Mouse (Mus musculus) gastrocnemius, postnatal 36 days (tissue): ENCODE measurements at regions not wholly inside any gene's neighbourhood (a gene's known extent, or its start where the extent isn't known, plus 50 kb on each side); places are given as distances from the start of the nearest gene placed in this dataset.
"Not testable (repeated sequence)": the region's sequence is repeated elsewhere in the genome, so short reads cannot be mapped to it uniquely, and the experiment has no call there.

Experiments used
- DNase-seq, 2 experiments: peaks; one replicate each; pipeline ENCODE4 v3.0.0; 2022
- intact Hi-C: fragments of 180-260 bp; cut with DNase I; formaldehyde crosslinking; loops from one replicate; pipeline ENCODE4 v1.15.1; 2025

- DNase-seq = no peak
- intact Hi-C loops = no loop called here
Measured at GRCm38 (mm10) chr3:57957352-57957751, 109.5 kb upstream of the Pfn2 start.

GRCm38 (mm10) chr3:57963965-57964364 is 116.1 kb upstream of the Pfn2 start:
- intact Hi-C loops = no loop called here
- DNase-seq = no peak

- DNase-seq, intact Hi-C loops: not testable (repeated sequence)
Measured at GRCm38 (mm10) chr3:57970614-57971013, 122.7 kb upstream of the Pfn2 start.

- DNase-seq = no peak
- intact Hi-C loops = no loop called here
Measured at GRCm38 (mm10) chr3:57972469-57973245, 124.8 kb upstream of the Pfn2 start.

- no peak for DNase-seq
- intact Hi-C loops = no loop called here
Measured at GRCm38 (mm10) chr3:57973546-57973945, 125.7 kb upstream of the Pfn2 start.

- peak in 1 of 2 experiments; percentile 18 for DNase-seq
Measured at GRCm38 (mm10) chr3:57975379-57975778, 127.5 kb upstream of the Pfn2 start.

GRCm38 (mm10) chr3:57976640-57977229 is 128.9 kb upstream of the Pfn2 start:
- intact Hi-C loops = loop anchor here (2.0 to 5.0 kb wide), 2 partner anchors 130 to 136 kb away; no protein-coding TSS in a partner anchor

More at GRCm38 (mm10) chr3:57975379-57975778, 127.5 kb upstream of the Pfn2 start:
- intact Hi-C loops = loop anchor here (5.0 kb wide), 1 partner anchor 137 kb away; no protein-coding TSS in a partner anchor

GRCm38 (mm10) chr3:57988175-57988574 is 140.3 kb upstream of the Pfn2 start:
- intact Hi-C loops = no loop called here
- no peak for DNase-seq

More at GRCm38 (mm10) chr3:57976640-57977229, 128.9 kb upstream of the Pfn2 start:
- DNase-seq = no peak

GRCm38 (mm10) chr3:57990738-57991137 is 142.9 kb upstream of the Pfn2 start:
- intact Hi-C loops = no loop called here
- DNase-seq = no peak

GRCm38 (mm10) chr3:57998121-57999102 is 150.5 kb upstream of the Pfn2 start:
- DNase-seq = no peak
- intact Hi-C loops = no loop called here

- no peak for DNase-seq
- intact Hi-C loops = no loop called here
Measured at GRCm38 (mm10) chr3:58002792-58003574, 155.1 kb upstream of the Pfn2 start.

- DNase-seq = no peak
- intact Hi-C loops = no loop called here
Measured at GRCm38 (mm10) chr3:58024750-58025392, 177.0 kb upstream of the Pfn2 start.

GRCm38 (mm10) chr3:58049618-58050017 is 201.7 kb upstream of the Pfn2 start:
- intact Hi-C loops = no loop called here
- DNase-seq = no peak

- intact Hi-C loops = no loop called here
- no peak for DNase-seq
Measured at GRCm38 (mm10) chr3:58054726-58055125, 206.8 kb upstream of the Pfn2 start.

GRCm38 (mm10) chr3:58055181-58055580 is 207.3 kb upstream of the Pfn2 start:
- DNase-seq = no peak
- intact Hi-C loops = no loop called here

- intact Hi-C loops = no loop called here
Measured at GRCm38 (mm10) chr3:58056191-58057063, 208.5 kb upstream of the Pfn2 start.

GRCm38 (mm10) chr3:58057064-58057396 is 209.2 kb upstream of the Pfn2 start:
- DNase-seq = no peak
- intact Hi-C loops = no loop called here

More at GRCm38 (mm10) chr3:58056191-58057063, 208.5 kb upstream of the Pfn2 start:
- no peak for DNase-seq

GRCm38 (mm10) chr3:58058134-58058533 is 210.3 kb upstream of the Pfn2 start:
- intact Hi-C loops = no loop called here
- no peak for DNase-seq
